Mouse (Mus musculus) liver, embryonic 11.5 days (tissue): ENCODE data around the gene D5Ertd579e. TPM values are rescaled to one million over a fixed set of nuclear protein-coding genes. Genes with fewer than 3 reads are reported as not detected.
"Not testable (repeated sequence)": the region's sequence is repeated elsewhere in the genome, so short reads cannot be mapped to it uniquely, and the experiment has no call there.

Experiments
- ATAC-seq: fragments of 200-750 bp; cut with Nextera tagmentation; replicated peaks from 2 replicates; pipeline ENCODE4 v1.8.0; 2017; ENCODE audit warnings: moderate number of reproducible peaks, mild to moderate bottlenecking, moderate TSS enrichment, moderate library complexity; ENCODE audit not compliant: low FRiP score
- DNase-seq: peaks from one replicate; pipeline ENCODE4 v3.0.0-alpha.2; 2017; ENCODE audit warnings: low spot score
- H3K27ac ChIP-seq: fragments of 300-500 bp; sonication (generic); 2 replicates; pipeline ENCODE4 v1.5.1; 2014; ENCODE audit warnings: mild to moderate bottlenecking, low read depth, low read length, control low read depth
- H3K27me3 ChIP-seq: fragments of 300-500 bp; sonication (generic); replicated peaks from 2 replicates; pipeline ENCODE4 v1.6.1; 2014; ENCODE audit warnings: low read length, mixed read lengths; ENCODE audit not compliant: control insufficient read depth, insufficient read depth
- H3K36me3 ChIP-seq: fragments of 300-500 bp; sonication (generic); 2 replicates; pipeline ENCODE4 v1.6.1; 2014; ENCODE audit warnings: mild to moderate bottlenecking, low read length, moderate library complexity, mixed read lengths; ENCODE audit not compliant: control insufficient read depth, insufficient read depth
- H3K4me1 ChIP-seq: fragments of 300-500 bp; sonication (generic); replicated peaks from 2 replicates; pipeline ENCODE4 v1.6.1; 2014; ENCODE audit warnings: low read length, mixed read lengths; ENCODE audit not compliant: control insufficient read depth, insufficient read depth
- H3K4me2 ChIP-seq: fragments of 300-500 bp; sonication (generic); 2 replicates; pipeline ENCODE4 v1.6.1; 2014; ENCODE audit warnings: mild to moderate bottlenecking, control low read depth, moderate library complexity
- H3K4me3 ChIP-seq: fragments of 300-500 bp; sonication (generic); 2 replicates; pipeline ENCODE4 v1.5.1; 2014; ENCODE audit warnings: low read depth, low read length, control low read depth
- H3K9ac ChIP-seq: fragments of 300-500 bp; sonication (generic); 2 replicates; pipeline ENCODE4 v1.6.1; 2014; ENCODE audit warnings: low read depth, low read length, control low read depth
- H3K9me3 ChIP-seq: fragments of 300-500 bp; sonication (generic); 2 replicates; pipeline ENCODE4 v1.6.1; 2016; ENCODE audit warnings: low read length, inconsistent platforms, mixed read lengths; ENCODE audit not compliant: control insufficient read depth
- WGBS: fragments of 180-500 bp; shearing (Covaris S2); extraction: QIAGEN DNeasy Blood & Tissue Kit; methylation state at CpG from one replicate; pipeline ENCODE4 v1.1.7; 2014; 5-methylcytosine and 5-hydroxymethylcytosine counted together
- polyA plus RNA-seq: library from polyadenylated mRNA; unstranded; fragments of >200 nt; fragmentation: Nextera tagmentation; extraction: Ambion mirVana; gene quantifications from 2 replicates; pipeline ENCODE4 v1.2.1, GENCODE M21; 2014

The D5Ertd579e gene
- polyA plus RNA-seq, 1 experiment from 2014 or later, result 19.3 TPM

GRCm38 (mm10) chr5:36668572-36668971, 27.3 kb downstream of the D5Ertd579e start:
- 69% methylated on average over 8 of the region's 8 CpGs for WGBS
- no peaks in the 10 kb centered on the region for H3K27me3 ChIP-seq
- no peaks in the 10 kb centered on the region for H3K9me3 ChIP-seq
- DNase-seq (no peak), ATAC-seq (no peak)
- H3K9ac ChIP-seq, result no peak overlapping the region
- H3K4me3 ChIP-seq, result no peak overlapping the region
- no peak overlapping the region for H3K27ac ChIP-seq
- H3K4me2 ChIP-seq, result no peak overlapping the region
- 0 out of 2 replicates have a peak, but pooled peaks cover 4% of the 10 kb centered on the region for H3K36me3 ChIP-seq
- H3K4me1 ChIP-seq, result no peaks in the 10 kb centered on the region; the same call in 1 of the 2 replicates

- H3K27ac ChIP-seq, ATAC-seq, H3K4me3 ChIP-seq, H3K4me2 ChIP-seq, H3K27me3 ChIP-seq, H3K36me3 ChIP-seq, DNase-seq, H3K9me3 ChIP-seq, H3K9ac ChIP-seq, H3K4me1 ChIP-seq: not testable (repeated sequence)
- WGBS, result 76% methylated on average over 2 of the region's 2 CpGs
These were observed 27.8 kb downstream of the D5Ertd579e start for GRCm38 (mm10) chr5:36667986-36668385.

- Histone ChIP-seq H3K4me2 (no peak overlapping the region), H3K27me3 (no peaks in the 10 kb centered on the region), H3K27ac (no peak overlapping the region), H3K9ac (no peak overlapping the region), H3K4me1 (no peaks in the 10 kb centered on the region; the same call in 1 of the 2 replicates), H3K36me3 (0 out of 2 replicates have a peak, but pooled peaks cover 4% of the 10 kb centered on the region), H3K9me3 (no peaks in the 10 kb centered on the region), H3K4me3 (no peak overlapping the region)
- DNase-seq, result no peak
- WGBS, result 87% methylated on average over 5 of the region's 5 CpGs
- no peak for ATAC-seq
These were observed 28.7 kb downstream of the D5Ertd579e start for GRCm38 (mm10) chr5:36667165-36667564.

- H3K4me3 ChIP-seq, H3K4me2 ChIP-seq, H3K4me1 ChIP-seq, H3K9ac ChIP-seq, ATAC-seq, DNase-seq, H3K27ac ChIP-seq, H3K27me3 ChIP-seq, H3K9me3 ChIP-seq, H3K36me3 ChIP-seq: not testable (repeated sequence)
- 94% methylated on average over 2 of the region's 2 CpGs for WGBS
These were observed 29.1 kb downstream of the D5Ertd579e start for GRCm38 (mm10) chr5:36666699-36667098.

- 56% methylated on average over 2 of the region's 2 CpGs for WGBS
- Histone ChIP-seq H3K27me3 (no peaks in the 10 kb centered on the region), H3K4me3 (no peak overlapping the region), H3K9me3 (no peaks in the 10 kb centered on the region), H3K9ac (no peak overlapping the region), H3K4me2 (no peak overlapping the region), H3K4me1 (no peaks in the 10 kb centered on the region; the same call in 1 of the 2 replicates), H3K36me3 (0 out of 2 replicates have a peak, but pooled peaks cover 2% of the 10 kb centered on the region), H3K27ac (no peak overlapping the region)
- ATAC-seq (no peak), DNase-seq (no peak)
These were observed 32.5 kb downstream of the D5Ertd579e start for GRCm38 (mm10) chr5:36663329-36663728.

- not testable (repeated sequence) for H3K4me1 ChIP-seq, H3K36me3 ChIP-seq, DNase-seq, H3K9me3 ChIP-seq, ATAC-seq, H3K27ac ChIP-seq, H3K9ac ChIP-seq, H3K4me3 ChIP-seq, H3K27me3 ChIP-seq, H3K4me2 ChIP-seq
These were observed 34.7 kb downstream of the D5Ertd579e start for GRCm38 (mm10) chr5:36660977-36661760.

- no peak for ATAC-seq
These were observed 70.2 kb downstream of the D5Ertd579e start for GRCm38 (mm10) chr5:36625612-36626011.

GRCm38 (mm10) chr5:36623670-36624069, 72.2 kb downstream of the D5Ertd579e start:
- Histone ChIP-seq H3K36me3 (peaks cover 2% of the 10 kb centered on the region; the same call in 1 of the 2 replicates), H3K4me3 (no peak overlapping the region), H3K27me3 (no peaks in the 10 kb centered on the region), H3K4me2 (no peak overlapping the region), H3K9ac (no peak overlapping the region), H3K4me1 (peaks cover 42% of the 10 kb centered on the region), H3K27ac (no peak overlapping the region), H3K9me3 (no peaks in the 10 kb centered on the region)
- DNase-seq (no peak), ATAC-seq (no peak)
- 82% methylated on average over 5 of the region's 5 CpGs for WGBS

More at GRCm38 (mm10) chr5:36625612-36626011, 70.2 kb downstream of the D5Ertd579e start:
- peaks cover 26% of the 10 kb centered on the region for H3K4me1 ChIP-seq
- H3K27ac ChIP-seq, result no peak overlapping the region
- DNase-seq, result no peak
- H3K27me3 ChIP-seq, result no peaks in the 10 kb centered on the region
- no peak overlapping the region for H3K4me2 ChIP-seq
- H3K4me3 ChIP-seq, result no peak overlapping the region
- WGBS, result 77% methylated on average over 5 of the region's 5 CpGs
- no peak overlapping the region for H3K9ac ChIP-seq
- H3K36me3 ChIP-seq, result no peaks in the 10 kb centered on the region; the same call in 1 of the 2 replicates
- H3K9me3 ChIP-seq, result no peaks in the 10 kb centered on the region

- Histone ChIP-seq H3K4me3 (peak overlapping the region; percentile 21; the same call in 1 of the 2 replicates), H3K4me2 (peak overlapping the region; percentile 69), H3K36me3 (peaks cover 9% of the 10 kb centered on the region), H3K27ac (peak overlapping the region; percentile 97), H3K9ac (peak overlapping the region; percentile 68), H3K9me3 (no peaks in the 10 kb centered on the region), H3K4me1 (peaks cover 42% of the 10 kb centered on the region), H3K27me3 (no peaks in the 10 kb centered on the region)
- 49% methylated on average over 5 of the region's 5 CpGs for WGBS
- ATAC-seq (peak; percentile 58), DNase-seq (no peak)
These were observed 74.8 kb downstream of the D5Ertd579e start for GRCm38 (mm10) chr5:36621058-36621449.
